14 mouse cellular contexts compared by ENCODE assay signal in the genomic region with DNA sequence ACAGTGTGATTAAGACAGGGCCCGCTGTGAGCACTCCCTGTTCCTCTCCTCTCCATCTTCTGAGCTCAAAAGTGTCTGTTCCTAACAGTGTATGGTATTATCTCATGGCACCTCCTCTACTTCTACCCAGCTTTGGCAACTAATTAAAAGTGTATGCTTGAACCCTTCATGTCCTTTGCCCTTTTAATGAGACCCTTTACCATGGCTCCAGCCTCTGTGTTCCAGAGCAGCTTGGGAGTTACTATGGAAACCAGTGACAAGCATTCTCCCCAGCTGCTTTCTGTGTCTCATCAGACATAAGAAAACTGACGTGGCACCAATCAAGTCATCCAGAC.
A peak's percentile ranks its signal among the peaks of the same experiment; 100 is the strongest.
DNase-seq lines count a peak whose midpoint lies in the region; ATAC-seq and TF ChIP-seq lines count a peak whose summit lies in the region.
"Had no signal": no experiment of that assay in that cellular context is flagged by ENCODE, and none has a peak within 500 bp of the region (broad histone marks: within the 10 kb centered on the region; RNA-seq: fewer than 3 reads in every experiment).

No protein-coding gene starts in this region.

- peak; percentile 10 for DNase-seq in MN1 (ENCODE audit: low spot score)
- DNase-seq in forebrain, embryonic 11.5 days (ENCODE audit: low spot score), result peak; percentile 52
- DNase-seq in midbrain, postnatal 0 days (ENCODE audit: low spot score), result peak; percentile 46
- DNase-seq in ovary, adult 18-20 months (ENCODE audit: low spot score), result no peak
- no peak for DNase-seq in right cerebral cortex, postnatal 36 days (ENCODE audit: low spot score in 2 of 2)
- no peak for DNase-seq in cerebellum, adult 2 months
- no peak for DNase-seq in layer of hippocampus, postnatal 14 days (ENCODE audit: low spot score in 2 of 2)
- DNase-seq: kidney, postnatal 36 days; lung, adult 2 months; thymus, postnatal 4 days had no signal

- H3K27me3 ChIP-seq in forebrain, embryonic 11.5 days (ENCODE audit: control insufficient read depth, insufficient read depth, low read length), result no peaks in the 10 kb centered on the region
- no peaks in the 10 kb centered on the region for H3K27me3 ChIP-seq in hindbrain, embryonic 15.5 days
- H3K27me3 ChIP-seq in midbrain, postnatal 0 days (ENCODE audit: insufficient read depth, low read length), result no peaks in the 10 kb centered on the region
- no peaks in the 10 kb centered on the region for H3K27me3 ChIP-seq in cerebellum, adult 2 months (ENCODE audit: control insufficient read depth, insufficient read depth, low read length)

- ATAC-seq in forebrain, embryonic 11.5 days (replicated peaks; ENCODE audit: low FRiP score), result peak; percentile 86
- no peak for ATAC-seq in hindbrain, embryonic 15.5 days (ENCODE audit: low FRiP score, low read depth)
- ATAC-seq in midbrain, postnatal 0 days (ENCODE audit: low FRiP score), result peak; percentile 41; the same call in 1 of the 2 replicates
- ATAC-seq: activated CD4-positive, CD25-positive, alpha-beta regulatory T cell, adult 4 months; inflammation-experienced regulatory T-cells, adult 6 months had no signal

- H3K27ac ChIP-seq in forebrain, embryonic 11.5 days (ENCODE audit: low read depth, low read length), result no peak overlapping the region
- peak overlapping the region; percentile 69 for H3K27ac ChIP-seq in hindbrain, embryonic 15.5 days (replicated peaks)
- H3K27ac ChIP-seq in midbrain, postnatal 0 days (ENCODE audit: low read depth, low read length), result peak overlapping the region; percentile 60
- no peak overlapping the region for H3K27ac ChIP-seq in cerebellum, adult 2 months (ENCODE audit: insufficient read depth, low read length)
- H3K27ac ChIP-seq: heart, embryonic 10.5 days had no signal

- peaks cover 2% of the 10 kb centered on the region; the same call in 1 of the 2 replicates for H3K4me1 ChIP-seq in forebrain, embryonic 11.5 days (replicated peaks; ENCODE audit: control insufficient read depth, insufficient read depth, low read length)
- peaks cover 6% of the 10 kb centered on the region for H3K4me1 ChIP-seq in hindbrain, embryonic 15.5 days (replicated peaks)
- peaks cover 5% of the 10 kb centered on the region; the same call in 1 of the 2 replicates for H3K4me1 ChIP-seq in midbrain, postnatal 0 days (ENCODE audit: insufficient read depth, low read length)
- no peaks in the 10 kb centered on the region for H3K4me1 ChIP-seq in cerebellum, adult 2 months (ENCODE audit: control insufficient read depth, insufficient read depth, low read length)

- TF ChIP-seq CTCF in midbrain, postnatal 0 days (IDR thresholded peaks at IDR 0.05), result no peak
- no peak for TF ChIP-seq CTCF in cerebellum, adult 2 months (IDR thresholded peaks at IDR 0.05; ENCODE audit: borderline replicate concordance, insufficient read depth, low read depth, low read length)

- H3K4me3 ChIP-seq in forebrain, embryonic 11.5 days (ENCODE audit: low read depth, low read length), result no peak overlapping the region
- H3K4me3 ChIP-seq in hindbrain, embryonic 15.5 days, result no peak overlapping the region
- no peak overlapping the region for H3K4me3 ChIP-seq in midbrain, postnatal 0 days (ENCODE audit: low read depth, low read length)
- no peak overlapping the region for H3K4me3 ChIP-seq in cerebellum, adult 2 months (replicated peaks; ENCODE audit: insufficient read depth, low read depth, low read length)
- H3K4me3 ChIP-seq: heart, embryonic 10.5 days had no signal

- no peaks in the 10 kb centered on the region for H3K36me3 ChIP-seq in forebrain, embryonic 11.5 days (ENCODE audit: control insufficient read depth, insufficient read depth, low read length)
- no peaks in the 10 kb centered on the region for H3K36me3 ChIP-seq in hindbrain, embryonic 15.5 days
- no peaks in the 10 kb centered on the region for H3K36me3 ChIP-seq in midbrain, postnatal 0 days (ENCODE audit: insufficient read depth, low read length)
- H3K36me3 ChIP-seq: heart, embryonic 10.5 days had no signal

- H3K4me2 ChIP-seq in forebrain, embryonic 11.5 days (ENCODE audit: low read depth, low read length, severe bottlenecking), result no peak overlapping the region
- no peak overlapping the region for H3K4me2 ChIP-seq in hindbrain, embryonic 15.5 days
- no peak overlapping the region for H3K4me2 ChIP-seq in midbrain, postnatal 0 days (ENCODE audit: low read depth, low read length, poor library complexity, severe bottlenecking)

- TF ChIP-seq POLR2A in cerebellum, adult 2 months (IDR thresholded peaks at IDR 0.05; ENCODE audit: borderline replicate concordance, insufficient read depth, low read length), result no peak

- H3K9me3 ChIP-seq in forebrain, embryonic 11.5 days (ENCODE audit: control insufficient read depth, low read length), result no peaks in the 10 kb centered on the region
- H3K9me3 ChIP-seq in hindbrain, embryonic 15.5 days, result no peaks in the 10 kb centered on the region
- H3K9me3 ChIP-seq in midbrain, postnatal 0 days (ENCODE audit: low read length), result no peaks in the 10 kb centered on the region
- H3K9me3 ChIP-seq: heart, embryonic 10.5 days had no signal

- 29% methylated on average over 2 of the region's 2 CpGs for WGBS in forebrain, embryonic 11.5 days
- WGBS in hindbrain, embryonic 15.5 days, result 14% methylated on average over 2 of the region's 2 CpGs
- 15% methylated on average over 2 of the region's 2 CpGs for WGBS in midbrain, postnatal 0 days
- 74% methylated on average over 2 of the region's 2 CpGs for WGBS in cerebellum, adult 2 months

- no peak overlapping the region for H3K9ac ChIP-seq in forebrain, embryonic 11.5 days (ENCODE audit: low read length)
- no peak overlapping the region for H3K9ac ChIP-seq in hindbrain, embryonic 15.5 days
- 0 out of 2 replicates have a peak overlapping the region, but pooled peaks have one; percentile 9 for H3K9ac ChIP-seq in midbrain, postnatal 0 days (replicated peaks; ENCODE audit: low read length, poor library complexity, severe bottlenecking)

Comparison
In these comparisons a context has a peak if more than half of its experiments do, and no peak if none do; other contexts are left out.
1. DNase-seq: peak in MN1 (single experiment), forebrain, embryonic 11.5 days (single experiment) and midbrain, postnatal 0 days (single experiment); none in ovary, adult 18-20 months (single experiment), right cerebral cortex, postnatal 36 days (0 of 2), cerebellum, adult 2 months (0 of 2) and layer of hippocampus, postnatal 14 days (0 of 2).
2. H3K27ac ChIP-seq: peak in hindbrain, embryonic 15.5 days (single experiment) and midbrain, postnatal 0 days (single experiment); none in forebrain, embryonic 11.5 days (single experiment) and cerebellum, adult 2 months (single experiment).